Mouse (Mus musculus) heart, embryonic 14.5 days (tissue): ENCODE measurements around the gene Zfp146. TPM values are rescaled to one million over a fixed set of nuclear protein-coding genes. Genes with fewer than 3 reads are reported as not detected.
A peak's percentile ranks its signal among the peaks of the same experiment; 100 is the strongest.

Experiments
- ATAC-seq: fragments of 200-750 bp; cut with Nextera tagmentation; 2 replicates; pipeline ENCODE4 v1.8.0; 2017; ENCODE audit warnings: low read depth, moderate TSS enrichment; ENCODE audit not compliant: insufficient number of reproducible peaks, insufficient read depth, low FRiP score
- H3K27ac ChIP-seq, 2 experiments: fragments of 200-500 bp in 1 of 2; fragments of 300-500 bp in 1 of 2; sonication (generic) in 1 of 2; replicated peaks in 1 of 2; 2 replicates each; pipeline ENCODE4 v1.5.1; 2012 to 2014; ENCODE audit warnings: low read depth in 2 of 2, low read length in 2 of 2, control low read depth in 1 of 2, mild to moderate bottlenecking in 1 of 2, mixed read lengths in 1 of 2; ENCODE audit not compliant: control insufficient read depth in 1 of 2, insufficient read depth in 1 of 2
- H3K27me3 ChIP-seq: fragments of 300-500 bp; sonication (generic); 2 replicates; pipeline ENCODE4 v1.6.1; 2014; ENCODE audit warnings: mild to moderate bottlenecking, low read length, control low read depth; ENCODE audit not compliant: control insufficient read depth, insufficient read depth
- H3K36me3 ChIP-seq: fragments of 300-500 bp; sonication (generic); 2 replicates; pipeline ENCODE4 v1.6.1; 2014; ENCODE audit warnings: mild to moderate bottlenecking, control low read depth, low read length, mixed read lengths; ENCODE audit not compliant: control insufficient read depth, insufficient read depth
- H3K4me1 ChIP-seq, 2 experiments: fragments of 200-500 bp in 1 of 2; fragments of 300-500 bp in 1 of 2; sonication (generic) in 1 of 2; 2 replicates each; pipeline ENCODE4 v1.6.1; 2012 to 2014; ENCODE audit warnings: low read length in 2 of 2, control low read depth in 1 of 2, mixed read lengths in 1 of 2; ENCODE audit not compliant: control insufficient read depth in 2 of 2, insufficient read depth in 2 of 2
- H3K4me2 ChIP-seq: fragments of 300-500 bp; sonication (generic); 2 replicates; pipeline ENCODE4 v1.6.1; 2014; ENCODE audit warnings: mild to moderate bottlenecking, low read length
- H3K4me3 ChIP-seq, 2 experiments: fragments of 200-500 bp in 1 of 2; fragments of 300-500 bp in 1 of 2; sonication (generic) in 1 of 2; 2 replicates each; pipeline ENCODE4 v1.5.1; 2012 to 2014; ENCODE audit warnings: low read length in 2 of 2, mild to moderate bottlenecking in 2 of 2, control low read depth in 1 of 2, low read depth in 1 of 2, moderate library complexity in 1 of 2; ENCODE audit not compliant: control insufficient read depth in 1 of 2, insufficient read depth in 1 of 2
- H3K9ac ChIP-seq: fragments of 300-500 bp; sonication (generic); 2 replicates; pipeline ENCODE4 v1.6.1; 2014; ENCODE audit warnings: mild to moderate bottlenecking, low read length
- H3K9me3 ChIP-seq: fragments of 300-500 bp; sonication (generic); 2 replicates; pipeline ENCODE4 v1.6.1; 2016; ENCODE audit warnings: low read length, control low read depth; ENCODE audit not compliant: control insufficient read depth
- WGBS: fragments of 180-500 bp; shearing (Covaris S2); extraction: QIAGEN DNeasy Blood & Tissue Kit; methylation state at CpG from one replicate; pipeline ENCODE4 v1.1.7; 2014; 5-methylcytosine and 5-hydroxymethylcytosine counted together
- polyA plus RNA-seq: library from polyadenylated mRNA; unstranded; fragments of >200 nt; fragmentation: Nextera tagmentation; extraction: Ambion mirVana; gene quantifications from 2 replicates; pipeline ENCODE4 v1.2.1, GENCODE M21; 2014

Zfp146 gene
- polyA plus RNA-seq, 1 experiment from 2014 or later: 9.0 TPM

GRCm38 (mm10) chr7:30197592-30198129 is 28.1 kb upstream of the Zfp146 start:
- no peaks in the 10 kb centered on the region for H3K27me3 ChIP-seq
- peaks cover 2% of the 10 kb centered on the region; the same call in 1 of the 2 replicates for H3K36me3 ChIP-seq
- no peak for ATAC-seq
- H3K4me3 ChIP-seq: no peak overlapping the region
- H3K9ac ChIP-seq: no peak overlapping the region
- no peaks in the 10 kb centered on the region for H3K9me3 ChIP-seq
- peaks cover 12 to 15% of the 10 kb centered on the region in 2 experiments for H3K4me1 ChIP-seq
- no peak overlapping the region for H3K27ac ChIP-seq
- WGBS: 56% methylated on average over 5 of the region's 5 CpGs
- H3K4me2 ChIP-seq: no peak overlapping the region

GRCm38 (mm10) chr7:30196171-30196570 is 26.6 kb upstream of the Zfp146 start:
- Histone ChIP-seq H3K27me3 (no peaks in the 10 kb centered on the region), H3K9ac (no peak overlapping the region), H3K9me3 (no peaks in the 10 kb centered on the region), H3K36me3 (peaks cover 16% of the 10 kb centered on the region), H3K4me3 (no peak overlapping the region), H3K4me2 (no peak overlapping the region), H3K27ac (no peak overlapping the region), H3K4me1 (peaks cover 12 to 16% of the 10 kb centered on the region in 2 experiments)
- WGBS: 65% methylated on average over 6 of the region's 6 CpGs
- no peak for ATAC-seq

DNA sequence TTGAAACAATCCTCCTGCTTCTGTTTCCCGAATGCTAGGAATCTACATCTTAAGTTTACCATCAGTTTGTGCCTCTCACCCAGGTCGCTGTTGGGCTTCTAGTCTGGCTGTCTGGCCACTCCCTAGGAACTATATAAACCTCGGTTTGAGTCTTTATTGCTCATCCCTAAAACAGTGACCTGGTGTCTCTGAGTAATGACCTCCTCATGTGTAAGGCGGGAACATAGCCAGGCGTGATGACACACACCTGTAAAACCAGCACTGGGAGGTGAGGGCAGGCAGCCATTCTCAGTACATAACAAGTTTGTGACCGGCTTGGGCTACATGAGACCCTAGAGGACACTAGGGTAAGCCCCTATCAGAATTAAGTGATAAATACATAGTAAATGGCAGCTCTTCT is 25.9 kb upstream of the Zfp146 start:
- Histone ChIP-seq H3K4me3 (peak overlapping the region in 1 of 2 experiments; percentile 75; a peak in 1 of 4 replicates), H3K9ac (no peak overlapping the region; the same call in 1 of the 2 replicates), H3K9me3 (no peaks in the 10 kb centered on the region), H3K4me1 (peaks cover 12 to 16% of the 10 kb centered on the region in 2 experiments), H3K36me3 (peaks cover 24% of the 10 kb centered on the region), H3K4me2 (peak overlapping the region; percentile 87), H3K27me3 (no peaks in the 10 kb centered on the region), H3K27ac (no peak overlapping the region)
- ATAC-seq: no peak
- 69% methylated on average over 6 of the region's 6 CpGs for WGBS

- Histone ChIP-seq H3K4me2 (peak overlapping the region; percentile 87), H3K9me3 (no peaks in the 10 kb centered on the region), H3K9ac (peak overlapping the region; percentile 86), H3K27ac (peak overlapping the region; percentile 80 to 87), H3K4me1 (peaks cover 12 to 16% of the 10 kb centered on the region in 2 experiments), H3K4me3 (peak overlapping the region; percentile 71 to 75), H3K27me3 (no peaks in the 10 kb centered on the region), H3K36me3 (peaks cover 29% of the 10 kb centered on the region)
- peak; percentile 88 for ATAC-seq
- WGBS: 0% methylated on average over 28 of the region's 28 CpGs
Measured at GRCm38 (mm10) chr7:30194884-30195283, 25.3 kb upstream of the Zfp146 start.

DNA sequence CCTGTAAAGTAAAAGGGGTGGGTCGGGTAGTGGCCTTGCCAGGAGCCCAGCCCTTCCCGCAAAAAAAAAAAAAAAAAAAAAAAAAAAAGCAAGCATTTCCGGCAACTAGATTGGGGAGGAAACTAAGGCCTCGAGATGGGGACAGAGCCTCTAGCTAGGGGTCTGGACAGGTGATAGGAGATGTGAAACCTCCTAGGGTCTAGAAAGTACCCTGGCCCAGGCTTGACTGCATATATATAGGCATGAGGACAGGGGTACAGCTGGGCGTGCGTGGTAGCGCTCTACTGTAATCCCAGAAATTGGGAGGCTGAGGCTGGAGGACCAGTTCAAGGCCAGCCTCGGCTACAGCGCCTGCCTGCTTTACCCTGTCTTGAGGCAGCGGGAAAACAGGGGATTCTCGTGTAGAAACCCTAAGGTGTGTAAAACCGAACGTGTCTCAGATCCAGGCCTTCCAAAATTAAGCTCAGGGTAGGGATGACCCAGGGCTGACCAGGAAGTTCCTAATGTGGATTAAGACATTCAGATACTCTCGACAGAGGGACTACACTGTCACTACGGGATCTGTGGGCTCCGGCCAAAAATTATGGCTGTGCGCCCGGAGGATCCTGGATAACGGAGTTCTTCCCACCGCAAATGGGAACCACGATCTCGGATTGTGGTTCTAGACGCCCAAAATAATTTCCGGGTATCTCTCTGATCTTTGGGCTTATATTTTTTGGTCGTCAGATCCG is 24.7 kb upstream of the Zfp146 start:
- peak overlapping the region; percentile 71 to 75 for H3K4me3 ChIP-seq
- H3K4me1 ChIP-seq: peaks cover 12 to 16% of the 10 kb centered on the region in 2 experiments
- no peaks in the 10 kb centered on the region for H3K27me3 ChIP-seq
- H3K4me2 ChIP-seq: peak overlapping the region; percentile 87
- no peaks in the 10 kb centered on the region for H3K9me3 ChIP-seq
- WGBS: under 1% methylated on average over 26 of the region's 26 CpGs
- peak overlapping the region; percentile 80 to 87 for H3K27ac ChIP-seq
- peak overlapping the region; percentile 86 for H3K9ac ChIP-seq
- H3K36me3 ChIP-seq: peaks cover 36% of the 10 kb centered on the region
- peak; percentile 8; the same call in 1 of the 2 replicates for ATAC-seq

- peak; percentile 52 for ATAC-seq
- H3K4me3 ChIP-seq: peak overlapping the region; percentile 71 to 75
Measured at GRCm38 (mm10) chr7:30193581-30194100, 24.1 kb upstream of the Zfp146 start.

DNA sequence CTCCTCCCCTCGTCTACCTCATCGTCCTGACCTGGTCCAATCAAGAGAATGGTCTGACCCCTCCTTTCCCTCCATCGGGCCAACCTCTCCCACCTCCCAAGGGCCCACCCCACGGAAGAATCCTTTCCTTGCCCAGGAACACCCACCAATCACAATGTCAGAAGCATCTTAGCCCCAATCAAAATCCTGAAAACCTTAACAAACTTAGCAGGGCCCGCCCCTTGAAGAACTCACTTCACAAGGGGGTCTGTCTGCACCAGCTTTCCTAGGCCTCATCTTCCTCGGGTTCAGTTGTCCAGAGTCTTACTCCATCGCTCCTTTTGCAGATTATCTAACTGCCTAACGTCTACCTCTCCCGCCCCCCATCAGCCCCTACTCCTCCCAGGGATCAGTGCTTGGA is 23.5 kb upstream of the Zfp146 start:
- Histone ChIP-seq H3K36me3 (peaks cover 48% of the 10 kb centered on the region), H3K27ac (no peak overlapping the region), H3K4me2 (peak overlapping the region; percentile 87), H3K4me3 (peak overlapping the region; percentile 71 to 75; a peak in 3 of 4 replicates), H3K4me1 (peaks cover 9 to 12% of the 10 kb centered on the region in 2 experiments), H3K9ac (peak overlapping the region; percentile 64), H3K27me3 (no peaks in the 10 kb centered on the region), H3K9me3 (no peaks in the 10 kb centered on the region)
- 34% methylated on average over 9 of the region's 9 CpGs for WGBS
- ATAC-seq: no peak

More at GRCm38 (mm10) chr7:30193581-30194100, 24.1 kb upstream of the Zfp146 start:
- Histone ChIP-seq H3K4me1 (peaks cover 12 to 16% of the 10 kb centered on the region in 2 experiments), H3K27me3 (no peaks in the 10 kb centered on the region), H3K4me2 (peak overlapping the region; percentile 87), H3K27ac (peak overlapping the region in 1 of 2 experiments; percentile 87; a peak in 2 of 4 replicates), H3K9me3 (no peaks in the 10 kb centered on the region), H3K9ac (peak overlapping the region; percentile 86), H3K36me3 (peaks cover 42% of the 10 kb centered on the region)
- 1% methylated on average over 26 of the region's 26 CpGs for WGBS
